Mouse (Mus musculus): ENCODE results near the gene Nfib.

DNA sequence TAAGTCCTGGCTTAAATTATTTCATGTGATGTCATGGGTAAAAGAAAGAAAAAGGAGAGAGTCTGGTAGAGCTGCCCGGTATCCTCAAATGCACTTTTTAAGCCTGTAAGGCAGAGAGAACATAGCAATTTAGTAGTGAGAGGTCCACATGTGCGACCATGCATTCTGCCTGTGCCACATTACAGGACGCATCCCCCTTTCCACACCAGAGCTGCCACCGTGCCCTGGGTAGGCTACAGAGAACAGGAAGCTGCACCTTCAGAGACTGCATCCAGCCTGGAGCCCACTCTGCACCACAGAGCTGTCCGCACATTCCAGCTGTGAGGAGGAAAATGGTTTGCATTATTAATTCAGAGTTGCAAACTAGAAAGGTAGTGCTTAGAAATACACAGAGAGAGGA is 331.0 kb downstream of the Nfib start:
- no peak for TF ChIP-seq CTCF (IDR thresholded peaks at IDR 0.05; ENCODE audit: low read depth)
- no peak for TF ChIP-seq EP300 (IDR thresholded peaks at IDR 0.05; ENCODE audit: low read depth)

Data from liver, embryonic 14.5 days (tissue).